Mouse (Mus musculus) forebrain, embryonic 14.5 days (tissue): Measurements from ENCODE around the gene Aldh3b3. TPM values are rescaled to one million over a fixed set of nuclear protein-coding genes. Genes with fewer than 3 reads are reported as not detected.
A peak's percentile ranks its signal among the peaks of the same experiment; 100 is the strongest.
"Not testable (repeated sequence)": the region's sequence is repeated elsewhere in the genome, so short reads cannot be mapped to it uniquely, and the experiment has no call there.

Source experiments
- ATAC-seq: fragments of 200-750 bp; cut with Nextera tagmentation; 2 replicates; pipeline ENCODE4 v1.8.0; 2017; ENCODE audit warnings: mild to moderate bottlenecking, moderate library complexity
- DNase-seq: peaks from one replicate; pipeline ENCODE4 v3.0.0-alpha.2; 2015; ENCODE audit warnings: low spot score
- H3K27ac ChIP-seq: fragments of 300-500 bp; sonication (generic); 2 replicates; pipeline ENCODE4 v1.5.1; 2014; ENCODE audit warnings: low read depth, mild to moderate bottlenecking, control low read depth, low read length, moderate library complexity
- H3K27me3 ChIP-seq: fragments of 300-500 bp; sonication (generic); replicated peaks from 2 replicates; pipeline ENCODE4 v1.6.1; 2014; ENCODE audit warnings: low read length, control low read depth, mixed read lengths; ENCODE audit not compliant: control insufficient read depth, insufficient read depth
- H3K36me3 ChIP-seq: fragments of 300-500 bp; sonication (generic); 2 replicates; pipeline ENCODE4 v1.6.1; 2014; ENCODE audit warnings: low read length, control low read depth; ENCODE audit not compliant: control insufficient read depth, insufficient read depth
- H3K4me1 ChIP-seq: fragments of 300-500 bp; sonication (generic); 2 replicates; pipeline ENCODE4 v1.6.1; 2014; ENCODE audit warnings: antibody characterized with exemption, low read length, control low read depth; ENCODE audit not compliant: control insufficient read depth, insufficient read depth
- H3K4me2 ChIP-seq: fragments of 300-500 bp; sonication (generic); 2 replicates; pipeline ENCODE4 v1.6.1; 2014; ENCODE audit warnings: mild to moderate bottlenecking, control low read depth, low read length
- H3K4me3 ChIP-seq: fragments of 300-500 bp; sonication (generic); 2 replicates; pipeline ENCODE4 v1.5.1; 2014; ENCODE audit warnings: low read depth, low read length, control low read depth
- H3K9ac ChIP-seq: fragments of 300-500 bp; sonication (generic); 2 replicates; pipeline ENCODE4 v1.6.1; 2014; ENCODE audit warnings: mild to moderate bottlenecking, low read length, control low read depth, moderate library complexity
- H3K9me3 ChIP-seq: fragments of 300-500 bp; sonication (generic); replicated peaks from 2 replicates; pipeline ENCODE4 v1.6.1; 2016; ENCODE audit warnings: low read length, control low read depth, mixed read lengths; ENCODE audit not compliant: control insufficient read depth
- WGBS: fragments of 180-500 bp; shearing (Covaris S2); extraction: QIAGEN DNeasy Blood & Tissue Kit; methylation state at CpG from one replicate; pipeline ENCODE4 v1.1.7; 2014; 5-methylcytosine and 5-hydroxymethylcytosine counted together
- polyA plus RNA-seq: library from polyadenylated mRNA; unstranded; fragments of >200 nt; fragmentation: Nextera tagmentation; extraction: Ambion mirVana; gene quantifications from 2 replicates; pipeline ENCODE4 v1.2.1, GENCODE M21; 2014

Aldh3b3 gene
- polyA plus RNA-seq, 1 experiment from 2014 or later, result not detected

- no peak overlapping the region for H3K9ac ChIP-seq
- DNase-seq (peak; percentile 73), ATAC-seq (peak; percentile 65; the same call in 1 of the 2 replicates)
- H3K4me2 ChIP-seq, result no peak overlapping the region
- WGBS, result 17% methylated on average over 2 of the region's 2 CpGs
- no peaks in the 10 kb centered on the region for H3K36me3 ChIP-seq
- H3K4me3 ChIP-seq, result no peak overlapping the region
- no peaks in the 10 kb centered on the region for H3K27me3 ChIP-seq
- no peaks in the 10 kb centered on the region for H3K4me1 ChIP-seq
- H3K9me3 ChIP-seq, result no peaks in the 10 kb centered on the region
- H3K27ac ChIP-seq, result no peak overlapping the region
Observed at GRCm38 (mm10) chr19:3946715-3947114, 11.7 kb upstream of the Aldh3b3 start.

GRCm38 (mm10) chr19:3947813-3948212 lies 10.6 kb upstream of the Aldh3b3 start:
- no peak overlapping the region for H3K9ac ChIP-seq
- no peaks in the 10 kb centered on the region for H3K36me3 ChIP-seq
- no peak for DNase-seq
- no peak overlapping the region for H3K27ac ChIP-seq
- H3K9me3 ChIP-seq, result no peaks in the 10 kb centered on the region
- 74% methylated on average over 3 of the region's 3 CpGs for WGBS
- no peaks in the 10 kb centered on the region for H3K27me3 ChIP-seq
- H3K4me2 ChIP-seq, result no peak overlapping the region
- no peak for ATAC-seq
- no peaks in the 10 kb centered on the region for H3K4me1 ChIP-seq
- H3K4me3 ChIP-seq, result no peak overlapping the region

DNA sequence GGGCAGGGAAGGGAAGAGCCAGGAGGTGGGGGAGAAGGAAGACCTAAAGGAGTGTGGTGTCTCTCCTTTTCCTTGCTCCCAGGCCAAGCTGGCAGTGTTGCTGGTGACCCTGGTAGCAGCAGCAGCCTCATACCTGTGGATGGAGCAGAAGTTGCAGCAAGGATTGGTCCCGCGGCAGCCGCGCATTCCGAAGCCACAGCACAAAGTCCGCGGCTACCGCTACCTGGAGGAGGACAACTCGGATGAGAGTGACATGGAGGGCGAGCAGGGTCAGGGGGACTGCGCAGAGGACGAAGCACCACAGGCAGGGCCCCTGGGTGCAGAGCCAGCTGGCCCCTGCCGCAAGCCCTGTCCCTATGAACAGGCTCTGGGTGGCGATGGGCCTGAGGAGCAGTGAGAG lies 9.9 kb upstream of the Aldh3b3 start:
- H3K36me3 ChIP-seq, result no peaks in the 10 kb centered on the region
- no peaks in the 10 kb centered on the region for H3K9me3 ChIP-seq
- H3K9ac ChIP-seq, result no peak overlapping the region
- H3K27ac ChIP-seq, result no peak overlapping the region
- no peak overlapping the region for H3K4me3 ChIP-seq
- DNase-seq (no peak), ATAC-seq (no peak)
- WGBS, result 70% methylated on average over 14 of the region's 14 CpGs
- H3K4me2 ChIP-seq, result no peak overlapping the region
- no peaks in the 10 kb centered on the region for H3K27me3 ChIP-seq
- no peaks in the 10 kb centered on the region for H3K4me1 ChIP-seq

DNA sequence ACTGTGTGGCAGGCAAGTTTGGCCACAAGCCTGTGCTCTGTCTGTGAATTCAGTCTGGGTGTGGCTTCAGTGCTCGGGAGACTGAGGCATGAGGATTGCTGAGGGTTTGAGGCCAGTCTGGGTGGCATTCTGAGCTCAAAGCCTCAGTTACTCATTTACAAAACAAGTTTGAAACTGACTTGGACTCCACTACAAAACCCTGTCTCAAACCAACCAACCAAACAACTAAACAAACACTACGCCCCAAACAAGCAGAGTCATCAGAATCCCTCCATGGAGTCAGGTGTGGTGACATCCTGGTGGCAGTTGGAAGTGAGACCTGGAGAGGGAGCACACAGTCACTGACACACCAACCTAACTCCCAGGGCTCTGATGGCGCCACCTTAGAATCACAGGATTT lies 8.1 kb upstream of the Aldh3b3 start:
- H3K4me2 ChIP-seq, result no peak overlapping the region
- DNase-seq, result no peak
- H3K4me3 ChIP-seq, result no peak overlapping the region
- H3K9ac ChIP-seq, result no peak overlapping the region
- H3K36me3 ChIP-seq, result no peaks in the 10 kb centered on the region
- no peaks in the 10 kb centered on the region for H3K27me3 ChIP-seq
- H3K27ac ChIP-seq, result no peak overlapping the region
- no peaks in the 10 kb centered on the region for H3K4me1 ChIP-seq
- H3K9me3 ChIP-seq, result no peaks in the 10 kb centered on the region
- ATAC-seq, result no peak
- 74% methylated on average over 3 of the region's 3 CpGs for WGBS

DNA sequence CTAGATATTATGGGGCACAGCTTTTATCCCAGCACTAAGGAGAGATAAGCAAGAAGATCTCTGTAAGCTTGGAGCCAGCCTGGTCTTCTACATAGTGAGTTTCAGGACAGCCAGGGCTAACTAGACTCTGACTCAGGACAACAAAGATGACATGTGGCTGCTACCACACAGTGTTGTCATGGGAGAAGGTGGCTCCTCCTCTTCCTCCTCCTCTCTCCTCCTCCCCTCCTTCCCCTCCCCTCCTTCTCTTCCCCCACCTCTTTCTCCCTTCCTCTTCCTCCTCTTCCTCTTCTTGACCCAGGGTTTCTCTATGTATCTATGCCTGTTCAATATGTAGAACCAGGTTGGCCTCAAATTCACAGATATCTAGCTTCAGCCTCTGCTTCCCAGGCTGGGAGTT lies 7.0 kb upstream of the Aldh3b3 start:
- Histone ChIP-seq H3K27ac (no peak overlapping the region), H3K9me3 (no peaks in the 10 kb centered on the region), H3K9ac (no peak overlapping the region), H3K27me3 (no peaks in the 10 kb centered on the region), H3K36me3 (no peaks in the 10 kb centered on the region), H3K4me3 (no peak overlapping the region), H3K4me2 (no peak overlapping the region), H3K4me1 (no peaks in the 10 kb centered on the region)
- ATAC-seq, result no peak
- no peak for DNase-seq

- no peak for ATAC-seq
- H3K4me1 ChIP-seq, result no peaks in the 10 kb centered on the region
- no peaks in the 10 kb centered on the region for H3K9me3 ChIP-seq
- no peak overlapping the region for H3K4me3 ChIP-seq
- no peak for DNase-seq
- H3K36me3 ChIP-seq, result no peaks in the 10 kb centered on the region
- WGBS, result 61% methylated on average over 1 of the region's 1 CpGs
- no peaks in the 10 kb centered on the region for H3K27me3 ChIP-seq
- no peak overlapping the region for H3K4me2 ChIP-seq
- H3K27ac ChIP-seq, result no peak overlapping the region
- no peak overlapping the region for H3K9ac ChIP-seq
Observed at GRCm38 (mm10) chr19:3952099-3952498, 6.3 kb upstream of the Aldh3b3 start.

DNA sequence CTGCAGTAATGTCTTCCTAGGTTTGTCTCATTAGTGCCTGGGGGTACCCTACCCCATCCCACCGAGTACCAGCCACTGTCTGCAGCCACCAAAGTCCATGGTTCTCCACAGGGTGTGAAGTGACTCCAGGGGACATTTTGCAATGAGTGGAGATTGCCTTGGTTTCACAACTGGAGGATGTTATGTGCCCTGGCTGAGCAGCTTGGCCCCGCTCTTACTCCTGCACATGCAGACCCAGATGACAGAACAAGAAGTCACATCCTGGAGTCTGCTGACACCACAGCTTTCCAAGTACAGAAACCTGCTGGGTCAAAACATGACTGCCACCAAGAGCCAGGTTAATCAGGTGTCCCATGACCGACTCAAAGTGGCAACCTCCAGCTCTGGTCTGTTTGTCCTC lies 3.4 kb upstream of the Aldh3b3 start:
- H3K27ac ChIP-seq, result no peak overlapping the region
- no peak for DNase-seq
- H3K27me3 ChIP-seq, result no peaks in the 10 kb centered on the region
- H3K36me3 ChIP-seq, result no peaks in the 10 kb centered on the region
- ATAC-seq, result no peak
- H3K4me2 ChIP-seq, result no peak overlapping the region
- no peaks in the 10 kb centered on the region for H3K4me1 ChIP-seq
- H3K4me3 ChIP-seq, result no peak overlapping the region
- 73% methylated on average over 3 of the region's 3 CpGs for WGBS
- H3K9me3 ChIP-seq, result no peaks in the 10 kb centered on the region
- H3K9ac ChIP-seq, result no peak overlapping the region

DNA sequence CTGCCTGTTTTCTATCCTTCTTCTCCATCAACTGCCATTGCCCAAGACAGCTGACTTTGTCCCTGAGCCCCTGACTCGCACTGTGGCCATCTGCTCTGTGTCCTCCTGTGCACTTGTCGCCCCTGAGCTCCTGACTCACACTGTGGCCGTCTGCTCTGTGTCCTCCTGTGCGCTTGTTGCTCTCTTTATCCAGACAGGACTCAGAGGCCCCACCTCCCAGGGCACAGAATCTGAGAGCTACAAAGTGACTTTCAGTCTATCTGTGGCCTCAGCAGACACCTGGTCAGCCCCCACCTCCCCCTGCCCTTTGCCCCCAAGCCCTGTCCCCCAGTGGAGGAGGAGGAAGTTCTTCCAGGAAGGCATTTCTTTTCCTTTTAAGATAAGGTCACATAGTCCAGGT lies 2.6 kb upstream of the Aldh3b3 start:
- Histone ChIP-seq H3K9me3 (no peaks in the 10 kb centered on the region), H3K4me2 (no peak overlapping the region), H3K4me3 (no peak overlapping the region), H3K4me1 (no peaks in the 10 kb centered on the region), H3K27me3 (no peaks in the 10 kb centered on the region), H3K36me3 (no peaks in the 10 kb centered on the region), H3K27ac (no peak overlapping the region), H3K9ac (no peak overlapping the region)
- ATAC-seq (no peak), DNase-seq (no peak)
- 72% methylated on average over 4 of the region's 4 CpGs for WGBS

DNA sequence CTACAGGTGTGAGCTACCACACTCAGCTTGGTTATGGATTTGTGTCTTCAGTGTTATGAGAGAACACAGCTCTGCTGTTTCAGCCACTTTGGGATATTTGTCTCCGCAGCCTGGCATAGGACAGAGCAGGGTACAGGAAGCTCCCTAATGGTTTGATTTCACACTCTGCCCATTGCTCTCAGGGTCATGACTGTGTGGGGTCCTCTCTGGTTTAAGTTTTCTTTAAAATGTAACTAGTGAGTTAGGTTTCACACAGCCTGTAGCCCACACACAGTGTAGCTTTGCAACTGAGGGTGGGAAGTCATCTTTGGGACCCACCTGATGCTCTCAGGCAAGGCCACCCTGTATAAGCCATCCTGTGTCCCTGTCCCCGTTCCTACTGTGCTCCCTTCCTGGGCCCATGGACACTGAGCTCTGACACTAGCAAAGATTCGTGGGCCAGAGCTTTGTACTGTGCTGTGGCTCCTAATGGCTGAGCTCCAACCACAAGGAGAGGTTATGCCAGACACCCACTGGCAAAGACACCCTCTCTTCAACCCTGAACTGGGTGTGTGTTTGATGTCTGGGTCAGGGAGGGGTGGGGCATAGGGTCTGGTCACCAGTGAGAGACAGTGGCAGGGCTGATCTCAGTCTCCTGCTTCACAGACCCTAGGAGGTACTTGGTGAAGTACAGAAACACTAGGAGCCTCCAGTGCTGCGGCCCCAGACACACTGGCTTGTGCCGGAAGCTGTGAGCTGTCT lies 979 bp upstream of the Aldh3b3 start:
- DNase-seq, H3K9ac ChIP-seq, H3K4me3 ChIP-seq, ATAC-seq, H3K4me2 ChIP-seq, H3K9me3 ChIP-seq, H3K27me3 ChIP-seq, H3K4me1 ChIP-seq, H3K27ac ChIP-seq, H3K36me3 ChIP-seq: not testable (repeated sequence)
- 81% methylated on average over 5 of the region's 5 CpGs for WGBS
